Mouse (Mus musculus) forebrain, embryonic 14.5 days (tissue): ENCODE data around the gene Mib2. TPM values are rescaled to one million over a fixed set of nuclear protein-coding genes. Genes with fewer than 3 reads are reported as not detected.

Experiments
- ATAC-seq: fragments of 200-750 bp; cut with Nextera tagmentation; 2 replicates; pipeline ENCODE4 v1.8.0; 2017; ENCODE audit warnings: mild to moderate bottlenecking, moderate library complexity
- DNase-seq: peaks from one replicate; pipeline ENCODE4 v3.0.0-alpha.2; 2015; ENCODE audit warnings: low spot score
- H3K27ac ChIP-seq: fragments of 300-500 bp; sonication (generic); 2 replicates; pipeline ENCODE4 v1.5.1; 2014; ENCODE audit warnings: low read depth, mild to moderate bottlenecking, control low read depth, low read length, moderate library complexity
- H3K27me3 ChIP-seq: fragments of 300-500 bp; sonication (generic); replicated peaks from 2 replicates; pipeline ENCODE4 v1.6.1; 2014; ENCODE audit warnings: low read length, control low read depth, mixed read lengths; ENCODE audit not compliant: control insufficient read depth, insufficient read depth
- H3K36me3 ChIP-seq: fragments of 300-500 bp; sonication (generic); 2 replicates; pipeline ENCODE4 v1.6.1; 2014; ENCODE audit warnings: low read length, control low read depth; ENCODE audit not compliant: control insufficient read depth, insufficient read depth
- H3K4me1 ChIP-seq: fragments of 300-500 bp; sonication (generic); 2 replicates; pipeline ENCODE4 v1.6.1; 2014; ENCODE audit warnings: antibody characterized with exemption, low read length, control low read depth; ENCODE audit not compliant: control insufficient read depth, insufficient read depth
- H3K4me2 ChIP-seq: fragments of 300-500 bp; sonication (generic); 2 replicates; pipeline ENCODE4 v1.6.1; 2014; ENCODE audit warnings: mild to moderate bottlenecking, control low read depth, low read length
- H3K4me3 ChIP-seq: fragments of 300-500 bp; sonication (generic); 2 replicates; pipeline ENCODE4 v1.5.1; 2014; ENCODE audit warnings: low read depth, low read length, control low read depth
- H3K9ac ChIP-seq: fragments of 300-500 bp; sonication (generic); 2 replicates; pipeline ENCODE4 v1.6.1; 2014; ENCODE audit warnings: mild to moderate bottlenecking, low read length, control low read depth, moderate library complexity
- H3K9me3 ChIP-seq: fragments of 300-500 bp; sonication (generic); replicated peaks from 2 replicates; pipeline ENCODE4 v1.6.1; 2016; ENCODE audit warnings: low read length, control low read depth, mixed read lengths; ENCODE audit not compliant: control insufficient read depth
- WGBS: fragments of 180-500 bp; shearing (Covaris S2); extraction: QIAGEN DNeasy Blood & Tissue Kit; methylation state at CpG from one replicate; pipeline ENCODE4 v1.1.7; 2014; 5-methylcytosine and 5-hydroxymethylcytosine counted together
- polyA plus RNA-seq: library from polyadenylated mRNA; unstranded; fragments of >200 nt; fragmentation: Nextera tagmentation; extraction: Ambion mirVana; gene quantifications from 2 replicates; pipeline ENCODE4 v1.2.1, GENCODE M21; 2014

The Mib2 gene
- polyA plus RNA-seq, 1 experiment from 2014 or later = 25.2 TPM

- Histone ChIP-seq H3K36me3 (peaks cover 46% of the 10 kb centered on the region), H3K9me3 (no peaks in the 10 kb centered on the region), H3K4me3 (no peak overlapping the region), H3K4me1 (peaks cover 3% of the 10 kb centered on the region), H3K27ac (no peak overlapping the region), H3K4me2 (no peak overlapping the region), H3K27me3 (no peaks in the 10 kb centered on the region), H3K9ac (no peak overlapping the region)
- DNase-seq (no peak), ATAC-seq (no peak)
- WGBS = 80% methylated on average over 2 of the region's 2 CpGs
Observed at GRCm38 (mm10) chr4:155606825-155607224, 62.2 kb downstream of the Mib2 start.

GRCm38 (mm10) chr4:155605132-155605531 is 63.9 kb downstream of the Mib2 start:
- DNase-seq = no peak
- Histone ChIP-seq H3K4me1 (peaks cover 3% of the 10 kb centered on the region), H3K27me3 (no peaks in the 10 kb centered on the region), H3K9me3 (no peaks in the 10 kb centered on the region), H3K4me3 (no peak overlapping the region), H3K27ac (no peak overlapping the region), H3K9ac (no peak overlapping the region), H3K4me2 (no peak overlapping the region), H3K36me3 (peaks cover 32% of the 10 kb centered on the region)
- WGBS = 95% methylated on average over 4 of the region's 4 CpGs
- ATAC-seq = no peak

Other genes starting within 250 kb of the Mib2 start
- 0.40 TPM in 1 of 2 replicates, not detected in the other for gene Tmem52, start 200.1 kb downstream of the Mib2 start, polyA plus RNA-seq
- gene Gnb1, start 177.8 kb downstream of the Mib2 start, polyA plus RNA-seq = 1,105 and 1,139 TPM in 2 replicates
- 106 and 120 TPM in 2 replicates for gene Nadk, start 106.8 kb downstream of the Mib2 start, polyA plus RNA-seq
- gene Slc35e2, start 67.8 kb downstream of the Mib2 start, polyA plus RNA-seq = 10.9 and 12.1 TPM in 2 replicates
- gene Cdk11b, start 44.3 kb downstream of the Mib2 start, polyA plus RNA-seq = 39.9 and 42.8 TPM in 2 replicates
- gene Gm10563, start 23.8 kb downstream of the Mib2 start, polyA plus RNA-seq = not detected in 2 replicates
- 0.97 and 2.1 TPM in 2 replicates for gene Mmp23, start 15.8 kb downstream of the Mib2 start, polyA plus RNA-seq
- gene Fndc10, start 25.1 kb upstream of the Mib2 start, polyA plus RNA-seq = 3.2 and 3.8 TPM in 2 replicates
- gene Ssu72, start 35.6 kb upstream of the Mib2 start, polyA plus RNA-seq = 153 and 179 TPM in 2 replicates
- gene Tmem240, start 65.6 kb upstream of the Mib2 start, polyA plus RNA-seq = 3.4 and 3.5 TPM in 2 replicates
- gene Atad3a, start 91.9 kb upstream of the Mib2 start, polyA plus RNA-seq = 62.0 and 70.0 TPM in 2 replicates
- 21.8 and 24.6 TPM in 2 replicates for gene Vwa1, start 105.5 kb upstream of the Mib2 start, polyA plus RNA-seq
- 0.12 and 0.25 TPM in 2 replicates for gene Tmem88b, start 116.7 kb upstream of the Mib2 start, polyA plus RNA-seq
- not detected in 2 replicates for gene Ankrd65, start 121.2 kb upstream of the Mib2 start, polyA plus RNA-seq
- gene Mrpl20, start 133.7 kb upstream of the Mib2 start, polyA plus RNA-seq = 274 and 313 TPM in 2 replicates
- 119 and 144 TPM in 2 replicates for gene Ccnl2, start 143.3 kb upstream of the Mib2 start, polyA plus RNA-seq
- 120 and 135 TPM in 2 replicates for gene Aurkaip1, start 162.1 kb upstream of the Mib2 start, polyA plus RNA-seq
- 15.6 and 22.1 TPM in 2 replicates for gene Mxra8, start 170.5 kb upstream of the Mib2 start, polyA plus RNA-seq
- gene Dvl1, start 178.2 kb upstream of the Mib2 start, polyA plus RNA-seq = 10.8 and 12.4 TPM in 2 replicates
- gene Tas1r3, start 194.2 kb upstream of the Mib2 start, polyA plus RNA-seq = 0.46 and 0.61 TPM in 2 replicates
- 28.3 and 29.5 TPM in 2 replicates for gene Cptp, start 200.2 kb upstream of the Mib2 start, polyA plus RNA-seq
- 94.6 and 102 TPM in 2 replicates for gene Ints11, start 200.3 kb upstream of the Mib2 start, polyA plus RNA-seq
- gene Pusl1, start 222.6 kb upstream of the Mib2 start, polyA plus RNA-seq = 46.5 and 52.8 TPM in 2 replicates
- 60.5 and 77.0 TPM in 2 replicates for gene Acap3, start 222.6 kb upstream of the Mib2 start, polyA plus RNA-seq